Mouse (Mus musculus): ENCODE measurements around the gene Aco1. TPM values are rescaled to one million over a fixed set of nuclear protein-coding genes. Genes with fewer than 3 reads are reported as not detected.

Aco1 gene
- polyA plus RNA-seq, 1 experiment from 2014 or later = 56.8 TPM

GRCm38 (mm10) chr4:40143533-40143871 lies 621 bp downstream of the Aco1 start:
- H3K9ac ChIP-seq = peak overlapping the region; percentile 84
- H3K36me3 ChIP-seq = no peaks in the 10 kb centered on the region
- no peaks in the 10 kb centered on the region for H3K9me3 ChIP-seq
- ATAC-seq (ENCODE audit: insufficient number of reproducible peaks, insufficient read depth, low FRiP score, low TSS enrichment) = peak; percentile 64; the same call in 1 of the 2 replicates
- peak overlapping the region; percentile 70 for H3K4me2 ChIP-seq (replicated peaks)
- peak overlapping the region; percentile 90 for H3K27ac ChIP-seq
- 0% methylated on average over 27 of the region's 27 CpGs for WGBS
- H3K4me1 ChIP-seq = peaks cover 14% of the 10 kb centered on the region
- H3K27me3 ChIP-seq = no peaks in the 10 kb centered on the region
- peak overlapping the region; percentile 80 for H3K4me3 ChIP-seq

GRCm38 (mm10) chr4:40144543-40144942 lies 1.7 kb downstream of the Aco1 start:
- Histone ChIP-seq H3K4me1 (peaks cover 14% of the 10 kb centered on the region), H3K9ac (peak overlapping the region; percentile 84), H3K4me2 (replicated peaks) (peak overlapping the region; percentile 70), H3K27ac (no peak overlapping the region), H3K4me3 (peak overlapping the region; percentile 80), H3K36me3 (no peaks in the 10 kb centered on the region), H3K27me3 (no peaks in the 10 kb centered on the region), H3K9me3 (no peaks in the 10 kb centered on the region)
- ATAC-seq (ENCODE audit: insufficient number of reproducible peaks, insufficient read depth, low FRiP score, low TSS enrichment) = no peak
- WGBS = 24% methylated on average over 1 of the region's 1 CpGs

- Histone ChIP-seq H3K9me3 (no peaks in the 10 kb centered on the region), H3K4me2 (replicated peaks) (no peak overlapping the region), H3K4me1 (peaks cover 14% of the 10 kb centered on the region), H3K4me3 (0 out of 2 replicates have a peak overlapping the region, but pooled peaks have one; percentile 80), H3K36me3 (no peaks in the 10 kb centered on the region), H3K9ac (no peak overlapping the region; the same call in 1 of the 2 replicates), H3K27ac (no peak overlapping the region), H3K27me3 (no peaks in the 10 kb centered on the region)
- 77% methylated on average over 3 of the region's 3 CpGs for WGBS
- no peak for ATAC-seq (ENCODE audit: insufficient number of reproducible peaks, insufficient read depth, low FRiP score, low TSS enrichment)
These were observed 2.1 kb downstream of the Aco1 start for GRCm38 (mm10) chr4:40144981-40145380.

GRCm38 (mm10) chr4:40148281-40148680 lies 5.4 kb downstream of the Aco1 start:
- peaks cover 11% of the 10 kb centered on the region for H3K4me1 ChIP-seq
- ATAC-seq (ENCODE audit: insufficient number of reproducible peaks, insufficient read depth, low FRiP score, low TSS enrichment) = no peak
- no peak overlapping the region for H3K4me2 ChIP-seq (replicated peaks)
- H3K9ac ChIP-seq = no peak overlapping the region
- 96% methylated on average over 5 of the region's 5 CpGs for WGBS
- no peak overlapping the region for H3K4me3 ChIP-seq
- H3K36me3 ChIP-seq = no peaks in the 10 kb centered on the region
- H3K27ac ChIP-seq = no peak overlapping the region
- no peaks in the 10 kb centered on the region for H3K9me3 ChIP-seq
- no peaks in the 10 kb centered on the region for H3K27me3 ChIP-seq

GRCm38 (mm10) chr4:40150046-40150445 lies 7.2 kb downstream of the Aco1 start:
- 93% methylated on average over 7 of the region's 7 CpGs for WGBS
- ATAC-seq (ENCODE audit: insufficient number of reproducible peaks, insufficient read depth, low FRiP score, low TSS enrichment) = no peak
- no peaks in the 10 kb centered on the region for H3K27me3 ChIP-seq
- H3K4me2 ChIP-seq (replicated peaks) = no peak overlapping the region
- H3K4me3 ChIP-seq = no peak overlapping the region
- no peaks in the 10 kb centered on the region for H3K9me3 ChIP-seq
- H3K27ac ChIP-seq = no peak overlapping the region
- no peaks in the 10 kb centered on the region for H3K4me1 ChIP-seq
- H3K36me3 ChIP-seq = no peaks in the 10 kb centered on the region
- no peak overlapping the region for H3K9ac ChIP-seq

GRCm38 (mm10) chr4:40152771-40153170 lies 9.9 kb downstream of the Aco1 start:
- Histone ChIP-seq H3K9ac (no peak overlapping the region), H3K9me3 (no peaks in the 10 kb centered on the region), H3K4me1 (0 out of 2 replicates have a peak, but pooled peaks cover 2% of the 10 kb centered on the region), H3K27me3 (no peaks in the 10 kb centered on the region), H3K4me3 (no peak overlapping the region), H3K27ac (no peak overlapping the region), H3K4me2 (replicated peaks) (no peak overlapping the region), H3K36me3 (no peaks in the 10 kb centered on the region)
- ATAC-seq (ENCODE audit: insufficient number of reproducible peaks, insufficient read depth, low FRiP score, low TSS enrichment) = no peak
- WGBS = 94% methylated on average over 2 of the region's 2 CpGs

- no peak overlapping the region for H3K27ac ChIP-seq
- H3K27me3 ChIP-seq = no peaks in the 10 kb centered on the region
- no peak overlapping the region for H3K4me3 ChIP-seq
- WGBS = 93% methylated on average over 4 of the region's 4 CpGs
- no peak overlapping the region for H3K4me2 ChIP-seq (replicated peaks)
- H3K9ac ChIP-seq = no peak overlapping the region
- no peaks in the 10 kb centered on the region for H3K36me3 ChIP-seq
- ATAC-seq (ENCODE audit: insufficient number of reproducible peaks, insufficient read depth, low FRiP score, low TSS enrichment) = no peak
- H3K4me1 ChIP-seq = 0 out of 2 replicates have a peak, but pooled peaks cover 2% of the 10 kb centered on the region
- no peaks in the 10 kb centered on the region for H3K9me3 ChIP-seq
These were observed 10.6 kb downstream of the Aco1 start for GRCm38 (mm10) chr4:40153500-40153899.

- H3K27ac ChIP-seq = no peak overlapping the region
- H3K4me1 ChIP-seq = 0 out of 2 replicates have a peak, but pooled peaks cover 2% of the 10 kb centered on the region
- H3K4me2 ChIP-seq (replicated peaks) = no peak overlapping the region
- no peak for ATAC-seq (ENCODE audit: insufficient number of reproducible peaks, insufficient read depth, low FRiP score, low TSS enrichment)
- WGBS = 91% methylated on average over 4 of the region's 4 CpGs
- H3K36me3 ChIP-seq = no peaks in the 10 kb centered on the region
- H3K9ac ChIP-seq = no peak overlapping the region
- H3K9me3 ChIP-seq = no peaks in the 10 kb centered on the region
- no peak overlapping the region for H3K4me3 ChIP-seq
- no peaks in the 10 kb centered on the region for H3K27me3 ChIP-seq
These were observed 11.9 kb downstream of the Aco1 start for GRCm38 (mm10) chr4:40154751-40155150.

GRCm38 (mm10) chr4:40155467-40155999 lies 12.7 kb downstream of the Aco1 start:
- 0 out of 2 replicates have a peak, but pooled peaks cover 2% of the 10 kb centered on the region for H3K36me3 ChIP-seq
- H3K27me3 ChIP-seq = no peaks in the 10 kb centered on the region
- no peaks in the 10 kb centered on the region for H3K9me3 ChIP-seq
- no peak overlapping the region for H3K4me2 ChIP-seq (replicated peaks)
- no peak overlapping the region for H3K4me3 ChIP-seq
- 0 out of 2 replicates have a peak, but pooled peaks cover 2% of the 10 kb centered on the region for H3K4me1 ChIP-seq
- 87% methylated on average over 13 of the region's 13 CpGs for WGBS
- no peak overlapping the region for H3K9ac ChIP-seq
- ATAC-seq (ENCODE audit: insufficient number of reproducible peaks, insufficient read depth, low FRiP score, low TSS enrichment) = no peak
- H3K27ac ChIP-seq = no peak overlapping the region

- ATAC-seq (ENCODE audit: insufficient number of reproducible peaks, insufficient read depth, low FRiP score, low TSS enrichment) = no peak
- 64% methylated on average over 2 of the region's 2 CpGs for WGBS
These were observed 13.3 kb downstream of the Aco1 start for GRCm38 (mm10) chr4:40156153-40156552.

GRCm38 (mm10) chr4:40156582-40157499 lies 14.0 kb downstream of the Aco1 start:
- no peak overlapping the region for H3K27ac ChIP-seq
- no peaks in the 10 kb centered on the region for H3K27me3 ChIP-seq
- no peak overlapping the region for H3K4me3 ChIP-seq
- no peaks in the 10 kb centered on the region; the same call in 1 of the 2 replicates for H3K9me3 ChIP-seq
- ATAC-seq (ENCODE audit: insufficient number of reproducible peaks, insufficient read depth, low FRiP score, low TSS enrichment) = no peak
- 77% methylated on average over 18 of the region's 18 CpGs for WGBS
- H3K4me1 ChIP-seq = 0 out of 2 replicates have a peak, but pooled peaks cover 2% of the 10 kb centered on the region
- no peak overlapping the region for H3K9ac ChIP-seq
- peaks cover 6% of the 10 kb centered on the region; the same call in 1 of the 2 replicates for H3K36me3 ChIP-seq
- no peak overlapping the region for H3K4me2 ChIP-seq (replicated peaks)

More at GRCm38 (mm10) chr4:40156153-40156552, 13.3 kb downstream of the Aco1 start:
- Histone ChIP-seq H3K27me3 (no peaks in the 10 kb centered on the region), H3K36me3 (peaks cover 6% of the 10 kb centered on the region; the same call in 1 of the 2 replicates), H3K4me3 (no peak overlapping the region), H3K27ac (no peak overlapping the region), H3K9me3 (no peaks in the 10 kb centered on the region; the same call in 1 of the 2 replicates), H3K4me1 (0 out of 2 replicates have a peak, but pooled peaks cover 2% of the 10 kb centered on the region), H3K4me2 (replicated peaks) (no peak overlapping the region), H3K9ac (no peak overlapping the region)

All from embryonic facial prominence, embryonic 12.5 days (tissue).